17 mouse cellular contexts compared by ENCODE assay signal in the genomic region with DNA sequence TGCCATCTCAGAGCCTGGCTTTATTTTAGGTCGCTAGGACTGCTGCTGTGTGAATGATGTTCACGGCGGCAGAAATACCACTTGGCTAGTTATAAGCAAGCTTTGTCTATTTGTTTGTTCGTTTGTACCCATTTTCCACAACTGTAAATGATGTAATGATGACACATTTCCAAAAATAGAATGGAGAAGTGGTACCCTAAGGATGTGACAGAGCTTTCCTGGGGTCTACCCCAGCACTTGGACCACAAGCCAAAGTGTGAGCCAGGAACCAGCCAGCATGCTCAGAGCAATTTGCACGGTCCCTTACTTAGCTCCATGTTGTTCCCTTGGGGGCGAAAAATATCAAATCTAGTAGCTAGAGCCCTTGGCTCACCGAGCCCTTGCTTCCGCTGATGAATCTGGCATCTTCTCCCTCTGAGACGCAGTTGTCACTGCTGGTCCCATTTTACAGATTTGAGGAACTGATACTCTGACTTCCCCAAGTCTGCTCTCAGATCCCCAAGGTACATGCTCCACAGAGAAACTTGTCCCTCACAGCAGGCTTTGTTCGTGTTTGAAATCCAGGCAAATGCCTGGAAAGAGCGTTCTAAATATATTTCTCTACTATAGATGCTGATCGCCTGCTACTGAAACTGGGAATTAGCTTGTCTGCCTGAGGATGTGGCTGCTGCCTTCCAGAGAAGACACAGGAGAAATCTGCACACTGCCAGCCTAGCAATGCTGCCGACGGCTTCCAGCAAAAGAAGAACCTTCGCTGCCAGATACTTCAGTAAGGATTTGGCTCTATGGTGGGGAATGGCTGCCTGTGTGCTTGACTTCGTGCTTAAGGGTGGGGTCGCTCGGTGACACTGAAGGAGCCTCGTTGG. TPM values are rescaled to one million over a fixed set of nuclear protein-coding genes. Genes with fewer than 3 reads are reported as not detected.
DNase-seq lines count a peak whose midpoint lies in the region; ATAC-seq and TF ChIP-seq lines count a peak whose summit lies in the region.
"Had no signal": no experiment of that assay in that cellular context is flagged by ENCODE, and none has a peak within 500 bp of the region (broad histone marks: within the 10 kb centered on the region; RNA-seq: fewer than 3 reads in every experiment).

No protein-coding gene starts in this region.

- no peaks in the 10 kb centered on the region for H3K36me3 ChIP-seq in heart, embryonic 12.5 days
- H3K36me3 ChIP-seq: embryonic facial prominence, embryonic 12.5 days; neural tube, embryonic 13.5 days had no signal

- no peak overlapping the region for H3K4me3 ChIP-seq in heart, embryonic 12.5 days
- peak overlapping the region; percentile 15 for H3K4me3 ChIP-seq in lung, adult 2 months (replicated peaks; ENCODE audit: extremely low read depth, low read depth, low read length)
- H3K4me3 ChIP-seq in olfactory bulb, adult 2 months (ENCODE audit: insufficient read depth, low read depth, low read length), result peak overlapping the region; percentile 44
- H3K4me3 ChIP-seq: embryonic facial prominence, embryonic 12.5 days; neural tube, embryonic 13.5 days had no signal

- DNase-seq in heart, adult 11 months, result peak; percentile 95
- DNase-seq in lung, adult 2 months, result no peak
- no peak for DNase-seq in lung, postnatal 4 days
- DNase-seq in brain, embryonic 14.5 days (ENCODE audit: low read depth), result peak; percentile 23
- DNase-seq in kidney, adult 11 months, result no peak
- no peak for DNase-seq in adrenal gland, postnatal 14 days
- DNase-seq: cerebellum, postnatal 25 days; gastrocnemius, postnatal 36 days; left cerebral cortex, postnatal 4 days; lung, postnatal 36 days; retina, postnatal 1 day; thymus, adult 2 months had no signal

- H3K9me3 ChIP-seq in heart, embryonic 12.5 days (replicated peaks), result no peaks in the 10 kb centered on the region
- H3K9me3 ChIP-seq: embryonic facial prominence, embryonic 12.5 days; neural tube, embryonic 13.5 days had no signal

- H3K27ac ChIP-seq in heart, embryonic 12.5 days (ENCODE audit: poor library complexity, severe bottlenecking), result no peak overlapping the region
- H3K27ac ChIP-seq in olfactory bulb, adult 2 months (ENCODE audit: insufficient read depth, low read depth, low read length), result peak overlapping the region; percentile 96
- H3K27ac ChIP-seq: embryonic facial prominence, embryonic 12.5 days; neural tube, embryonic 13.5 days had no signal

- TF ChIP-seq CTCF in lung, adult 2 months (IDR thresholded peaks at IDR 0.05; ENCODE audit: insufficient read depth, low read length), result no peak
- TF ChIP-seq CTCF in brain, embryonic 14.5 days (IDR thresholded peaks at IDR 0.05; ENCODE audit: borderline replicate concordance, extremely low read depth, insufficient read depth, insufficient read length), result no peak
- TF ChIP-seq CTCF in olfactory bulb, adult 2 months (IDR thresholded peaks at IDR 0.05; ENCODE audit: insufficient read depth, low read depth, low read length), result no peak

- H3K4me1 ChIP-seq in heart, embryonic 12.5 days (replicated peaks), result peaks cover 7% of the 10 kb centered on the region
- H3K4me1 ChIP-seq in lung, adult 2 months (ENCODE audit: control insufficient read depth, insufficient read depth, low read length), result no peaks in the 10 kb centered on the region
- peaks cover 34% of the 10 kb centered on the region for H3K4me1 ChIP-seq in olfactory bulb, adult 2 months (ENCODE audit: control insufficient read depth, insufficient read depth, low read length)

- TF ChIP-seq POLR2A in lung, adult 2 months (IDR thresholded peaks at IDR 0.05; ENCODE audit: borderline replicate concordance, extremely low read depth, low read depth, low read length), result no peak
- TF ChIP-seq POLR2A in brain, embryonic 14.5 days (IDR thresholded peaks at IDR 0.05; ENCODE audit: borderline replicate concordance, extremely low read depth, insufficient read depth, insufficient read length, poor library complexity, severe bottlenecking), result no peak
- no peak for TF ChIP-seq POLR2A in olfactory bulb, adult 2 months (IDR thresholded peaks at IDR 0.05; ENCODE audit: insufficient read depth, low read depth, low read length)

- no peak overlapping the region for H3K9ac ChIP-seq in heart, embryonic 12.5 days
- H3K9ac ChIP-seq: embryonic facial prominence, embryonic 12.5 days; neural tube, embryonic 13.5 days had no signal

- ATAC-seq in heart, embryonic 12.5 days (ENCODE audit: insufficient number of reproducible peaks, low FRiP score), result no peak
- ATAC-seq: intestine, embryonic 16.5 days had no signal

- no peak overlapping the region for H3K4me2 ChIP-seq in heart, embryonic 12.5 days
- H3K4me2 ChIP-seq: embryonic facial prominence, embryonic 12.5 days; neural tube, embryonic 13.5 days had no signal

- peaks cover 44% of the 10 kb centered on the region for H3K27me3 ChIP-seq in heart, embryonic 12.5 days (replicated peaks)

- WGBS in heart, embryonic 12.5 days, result 80% methylated on average over 19 of the region's 19 CpGs
- 74% methylated on average over 19 of the region's 19 CpGs for WGBS in lung, adult 2 months
- WGBS in olfactory bulb, adult 2 months, result 37% methylated on average over 19 of the region's 19 CpGs

RNA-seq across cellular contexts. Expression of gene Arhgap22, which starts 2.8 kb away (rescaled TPM):
- polyA plus RNA-seq in heart, embryonic 12.5 days (2016; fragmentation: Nextera tagmentation; extraction: Ambion mirVana), result 1.7 and 4.2 TPM in 2 replicates
- 27.3 and 28.1 TPM in 2 replicates for polyA plus RNA-seq in lung, adult 2 months (2012; rRNA removed)
- polyA plus RNA-seq in brain, embryonic 14.5 days (2012; rRNA removed), result 1.1 and 1.9 TPM in 2 replicates
- not detected in 2 replicates for polyA plus RNA-seq in olfactory bulb, adult 2 months (2012; ENCODE audit: insufficient read depth, insufficient read length, low replicate concordance, missing spikeins)
- 6.0 and 7.2 TPM in 2 replicates for total RNA-seq in adrenal gland, postnatal 14 days (2021)

RNA-seq across cellular contexts. Expression of gene Wdfy4, which starts 31.3 kb away (rescaled TPM):
- polyA plus RNA-seq in heart, embryonic 12.5 days (2016; fragmentation: Nextera tagmentation; extraction: Ambion mirVana), result 0.22 and 0.64 TPM in 2 replicates
- polyA plus RNA-seq in lung, adult 2 months (2012; rRNA removed), result 12.5 and 14.0 TPM in 2 replicates
- polyA plus RNA-seq in brain, embryonic 14.5 days (2012; rRNA removed), result 0.13 and 0.27 TPM in 2 replicates
- polyA plus RNA-seq in olfactory bulb, adult 2 months (2012; ENCODE audit: insufficient read depth, insufficient read length, low replicate concordance, missing spikeins), result not detected in 2 replicates
- total RNA-seq in adrenal gland, postnatal 14 days (2021), result 2.6 and 12.9 TPM in 2 replicates

Comparison
In these comparisons a context has a peak if more than half of its experiments do, and no peak if none do; other contexts are left out.
1. DNase-seq: peak in heart, adult 11 months (single experiment) and brain, embryonic 14.5 days (single experiment); none in lung, adult 2 months (single experiment), lung, postnatal 4 days (0 of 2), kidney, adult 11 months (single experiment) and adrenal gland, postnatal 14 days (single experiment).